Mouse (Mus musculus) small intestine, adult 2 months (tissue): ENCODE results near the gene Sez6l. TPM values are rescaled to one million over a fixed set of nuclear protein-coding genes. Genes with fewer than 3 reads are reported as not detected.
A peak's percentile ranks its signal among the peaks of the same experiment; 100 is the strongest.

Experiments used
- H3K27ac ChIP-seq: fragments of 200-500 bp; 2 replicates; pipeline ENCODE4 v1.5.1; 2012; ENCODE audit warnings: low read depth, low read length, control low read depth, inconsistent platforms; ENCODE audit not compliant: insufficient read depth
- H3K27me3 ChIP-seq: fragments of 200-500 bp; 2 replicates; pipeline ENCODE4 v1.6.1; 2012; ENCODE audit warnings: mild to moderate bottlenecking, moderate library complexity, low read length, inconsistent platforms; ENCODE audit not compliant: control insufficient read depth, insufficient read depth
- H3K36me3 ChIP-seq: fragments of 200-500 bp; 2 replicates; pipeline ENCODE4 v1.6.1; 2012; ENCODE audit warnings: mild to moderate bottlenecking, low read length, control low read depth, inconsistent platforms; ENCODE audit not compliant: control insufficient read depth, insufficient read depth
- H3K4me1 ChIP-seq: fragments of 200-500 bp; 2 replicates; pipeline ENCODE4 v1.6.1; 2012; ENCODE audit warnings: low read length, inconsistent platforms, mixed read lengths; ENCODE audit not compliant: control insufficient read depth, insufficient read depth, insufficient read length
- H3K4me3 ChIP-seq: fragments of 200-500 bp; 2 replicates; pipeline ENCODE4 v1.5.1; 2012; ENCODE audit warnings: low read depth, mild to moderate bottlenecking, control low read depth, inconsistent platforms, low read length, moderate library complexity
- CTCF ChIP-seq: fragments of 200-500 bp; IDR thresholded peaks from 2 replicates; pipeline ENCODE4 v1.5.1; 2012; ENCODE audit warnings: low read depth, mild to moderate bottlenecking, control low read depth, inconsistent platforms, low read length, moderate library complexity, mixed read lengths; ENCODE audit not compliant: insufficient replicate concordance, insufficient read length; ENCODE audit errors: extremely low read depth
- POLR2A ChIP-seq: fragments of 200-500 bp; IDR thresholded peaks from 2 replicates; pipeline ENCODE4 v1.6.1; 2012; ENCODE audit warnings: low read depth, mild to moderate bottlenecking, control low read depth, inconsistent platforms, low read length, moderate library complexity
- WGBS: fragments of 180-500 bp; shearing (Covaris S2); methylation state at CpG from one replicate; pipeline ENCODE4 v1.1.7; 2018; 5-methylcytosine and 5-hydroxymethylcytosine counted together
- polyA plus RNA-seq: library from polyadenylated mRNA; depleted of rRNA; stranded (reverse); fragments of >200 nt; gene quantifications from 2 replicates; pipeline ENCODE4 v1.2.3, GENCODE M21; 2012; rRNA removed

Sez6l gene
- 0.42 and 0.48 TPM in 2 replicates for polyA plus RNA-seq

DNA sequence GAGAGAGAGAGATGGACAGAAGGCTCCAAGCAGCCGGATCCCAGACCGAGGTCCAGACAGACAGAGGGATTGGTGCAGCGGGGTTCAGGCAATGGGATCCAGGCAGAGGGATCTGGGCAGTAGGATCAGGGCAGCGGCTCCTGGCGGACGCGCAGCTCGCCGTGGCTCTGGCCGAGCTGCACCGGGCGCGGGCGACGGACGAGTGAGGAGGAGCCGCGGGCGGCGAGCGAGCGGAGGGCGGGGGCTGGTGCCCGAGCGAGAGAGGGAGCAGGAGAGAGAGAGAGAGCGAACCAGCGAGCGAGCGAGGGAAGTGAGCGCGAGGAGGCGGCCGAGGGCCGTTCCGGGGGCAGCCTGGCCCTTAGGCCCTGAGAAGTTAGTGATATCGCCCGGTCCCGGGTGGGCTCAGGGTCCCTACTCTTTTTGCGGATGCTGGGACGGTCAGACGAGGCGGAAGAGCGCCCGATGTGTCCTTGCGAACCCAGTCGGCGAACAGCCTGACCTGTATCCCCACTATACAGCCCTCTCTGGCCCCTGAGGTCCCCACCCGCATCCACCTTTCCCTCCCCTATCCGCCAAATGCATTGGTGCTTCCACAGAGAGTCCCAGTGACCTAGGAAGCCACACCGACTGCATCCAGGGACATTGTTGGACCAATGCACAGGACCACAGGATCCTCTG lies at the start of gene Sez6l:
Gene Sez6l, minus strand, starts transcription at position 193 of the 678 bp plus-strand sequence.
- Histone ChIP-seq H3K36me3 (no peaks in the 10 kb centered on the region), H3K27me3 (peaks cover 28% of the 10 kb centered on the region), H3K27ac (no peak within 1 kb of the TSS), H3K4me3 (peak within 1 kb of the TSS; percentile 33), H3K4me1 (peaks cover 3% of the 10 kb centered on the region; the same call in 1 of the 2 replicates)
- 3% methylated on average over 49 of the region's 50 CpGs for WGBS
- TF ChIP-seq CTCF: no peak
- TF ChIP-seq POLR2A: no peak

DNA sequence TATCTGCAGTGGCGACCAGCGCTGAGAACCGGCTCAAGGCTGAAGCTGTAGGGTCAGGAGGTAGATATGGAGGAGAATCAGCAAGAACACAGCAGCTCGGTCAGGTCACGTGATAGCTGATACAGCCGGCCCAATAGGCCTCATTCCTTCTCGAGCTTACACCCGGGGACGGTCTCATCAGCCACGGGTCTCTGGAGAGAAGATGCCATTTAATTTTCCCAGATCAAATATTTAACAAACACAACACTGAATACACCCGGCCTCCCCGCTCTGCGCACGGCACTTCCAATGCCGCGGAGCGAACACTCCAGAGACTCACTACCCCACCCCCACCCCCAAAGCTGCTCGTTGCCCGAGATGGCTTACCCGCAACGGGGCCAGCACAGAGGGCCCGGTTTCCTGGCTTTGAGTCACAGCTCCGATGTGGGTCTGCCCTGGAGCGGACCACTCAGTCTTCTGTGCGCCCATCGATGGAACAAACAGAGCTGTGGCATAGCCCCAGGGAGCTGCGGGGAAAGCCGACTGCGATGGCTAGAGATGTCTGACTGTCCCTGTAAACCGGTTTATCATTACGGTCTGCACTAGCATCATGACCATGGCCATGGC lies 48.7 kb upstream of the Sez6l start:
- no peaks in the 10 kb centered on the region for H3K4me1 ChIP-seq
- no peaks in the 10 kb centered on the region for H3K27me3 ChIP-seq
- 33% methylated on average over 31 of the region's 31 CpGs for WGBS
- no peaks in the 10 kb centered on the region for H3K36me3 ChIP-seq
- H3K27ac ChIP-seq: no peak overlapping the region
- no peak overlapping the region for H3K4me3 ChIP-seq
- TF ChIP-seq POLR2A: no peak
- no peak for TF ChIP-seq CTCF

DNA sequence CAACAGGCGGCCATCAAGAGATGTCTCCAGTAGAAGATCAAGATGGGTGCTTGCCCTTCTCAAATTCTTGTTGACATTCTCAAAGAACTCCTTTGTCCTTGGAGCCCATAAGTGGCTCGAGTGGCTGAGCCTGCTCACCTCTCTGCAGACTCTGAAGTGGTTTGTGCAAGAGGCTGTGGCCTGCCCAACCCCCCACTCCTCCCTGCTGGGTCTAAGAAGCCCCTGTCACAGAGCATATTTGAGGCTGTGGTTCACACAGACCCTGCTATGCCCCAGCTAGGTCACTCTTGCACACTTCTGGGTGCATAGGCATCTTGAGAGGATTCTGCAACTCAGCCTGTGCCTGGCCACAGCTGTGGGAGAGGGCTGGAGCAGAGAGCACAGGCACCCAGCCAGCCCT lies 46.0 kb upstream of the Sez6l start:
- Histone ChIP-seq H3K27me3 (no peaks in the 10 kb centered on the region), H3K4me1 (no peaks in the 10 kb centered on the region), H3K36me3 (no peaks in the 10 kb centered on the region), H3K4me3 (no peak overlapping the region), H3K27ac (no peak overlapping the region)
- 51% methylated on average over 2 of the region's 2 CpGs for WGBS
- TF ChIP-seq POLR2A (no peak), CTCF (no peak)

DNA sequence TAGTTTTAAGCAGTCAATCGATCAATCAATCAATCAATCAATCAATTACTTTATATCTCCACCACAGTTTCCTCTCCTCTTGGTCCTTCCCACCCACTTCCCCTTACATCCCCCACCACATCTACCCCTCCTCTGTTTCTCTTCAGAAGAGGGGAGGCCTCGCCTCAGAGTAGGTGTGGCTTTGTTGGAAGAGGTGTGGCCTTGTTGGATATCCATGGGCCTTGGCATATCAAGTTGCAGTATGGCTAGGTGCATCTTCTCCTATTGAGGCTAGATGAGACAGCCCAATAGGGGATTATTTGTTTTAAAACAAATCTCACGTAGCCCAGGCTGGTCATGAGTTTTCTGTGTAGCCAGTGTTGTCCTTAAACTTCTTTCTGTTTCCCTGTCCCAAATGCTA lies 43.3 kb upstream of the Sez6l start:
- Histone ChIP-seq H3K36me3 (no peaks in the 10 kb centered on the region), H3K4me3 (no peak overlapping the region), H3K27me3 (no peaks in the 10 kb centered on the region), H3K27ac (no peak overlapping the region), H3K4me1 (no peaks in the 10 kb centered on the region)
- TF ChIP-seq POLR2A: no peak
- no peak for TF ChIP-seq CTCF
- WGBS: 59% methylated on average over 3 of the region's 3 CpGs

DNA sequence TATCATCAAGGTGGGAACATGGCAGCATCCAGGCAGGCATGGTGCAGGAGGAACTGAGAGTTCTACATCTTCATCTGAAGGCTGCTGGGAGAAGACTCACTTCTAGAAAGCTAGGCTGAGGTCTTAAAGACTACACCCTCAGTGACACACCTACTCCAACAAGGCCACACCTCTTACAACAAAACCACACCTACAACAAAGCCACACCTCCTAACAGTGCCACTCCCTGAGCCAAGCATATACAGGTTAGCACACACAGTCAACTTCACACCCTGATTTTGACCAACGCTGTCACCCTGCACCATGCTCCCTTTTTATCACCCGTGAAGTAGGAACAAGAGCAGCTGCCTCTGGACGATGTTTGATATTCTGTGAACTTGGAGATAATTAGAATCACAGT lies 42.4 kb upstream of the Sez6l start:
- Histone ChIP-seq H3K4me1 (no peaks in the 10 kb centered on the region), H3K27me3 (no peaks in the 10 kb centered on the region), H3K4me3 (no peak overlapping the region), H3K36me3 (no peaks in the 10 kb centered on the region), H3K27ac (no peak overlapping the region)
- 27% methylated on average over 3 of the region's 3 CpGs for WGBS
- TF ChIP-seq CTCF: no peak
- no peak for TF ChIP-seq POLR2A

DNA sequence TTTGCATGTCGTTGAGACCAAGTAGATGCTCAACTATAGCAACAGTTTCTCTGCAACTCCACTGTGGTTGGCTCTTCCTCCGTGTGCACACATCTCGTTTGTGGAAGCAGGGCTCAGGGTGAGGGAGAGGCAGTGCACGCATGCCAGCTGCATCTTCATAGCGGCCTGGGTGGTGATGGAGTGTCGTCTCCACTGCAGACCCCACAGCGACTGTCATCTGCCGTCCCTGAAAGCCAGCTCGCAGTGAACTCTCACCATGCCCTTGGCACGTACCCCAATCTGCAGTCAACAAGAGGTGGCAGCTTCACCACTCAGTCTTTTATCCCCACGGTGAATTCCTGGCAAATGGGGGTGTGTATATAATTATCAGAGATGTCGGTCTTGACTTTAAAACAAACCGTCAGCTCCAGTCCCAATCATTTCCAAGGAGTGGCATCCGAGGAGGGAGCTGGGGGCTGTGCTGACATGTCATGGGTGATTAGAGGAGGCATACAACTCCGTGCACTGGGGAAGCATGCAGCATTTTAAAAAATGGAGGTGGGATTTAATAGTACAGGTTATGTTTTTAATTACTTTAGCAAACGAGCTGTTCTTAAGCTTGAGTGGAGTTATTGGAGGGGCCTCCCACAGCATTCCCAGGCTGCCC lies 40.7 kb upstream of the Sez6l start:
- no peak overlapping the region for H3K27ac ChIP-seq
- TF ChIP-seq CTCF (no peak), POLR2A (no peak)
- WGBS: 74% methylated on average over 16 of the region's 16 CpGs
- H3K36me3 ChIP-seq: no peaks in the 10 kb centered on the region
- no peaks in the 10 kb centered on the region for H3K4me1 ChIP-seq
- no peaks in the 10 kb centered on the region for H3K27me3 ChIP-seq
- H3K4me3 ChIP-seq: no peak overlapping the region

DNA sequence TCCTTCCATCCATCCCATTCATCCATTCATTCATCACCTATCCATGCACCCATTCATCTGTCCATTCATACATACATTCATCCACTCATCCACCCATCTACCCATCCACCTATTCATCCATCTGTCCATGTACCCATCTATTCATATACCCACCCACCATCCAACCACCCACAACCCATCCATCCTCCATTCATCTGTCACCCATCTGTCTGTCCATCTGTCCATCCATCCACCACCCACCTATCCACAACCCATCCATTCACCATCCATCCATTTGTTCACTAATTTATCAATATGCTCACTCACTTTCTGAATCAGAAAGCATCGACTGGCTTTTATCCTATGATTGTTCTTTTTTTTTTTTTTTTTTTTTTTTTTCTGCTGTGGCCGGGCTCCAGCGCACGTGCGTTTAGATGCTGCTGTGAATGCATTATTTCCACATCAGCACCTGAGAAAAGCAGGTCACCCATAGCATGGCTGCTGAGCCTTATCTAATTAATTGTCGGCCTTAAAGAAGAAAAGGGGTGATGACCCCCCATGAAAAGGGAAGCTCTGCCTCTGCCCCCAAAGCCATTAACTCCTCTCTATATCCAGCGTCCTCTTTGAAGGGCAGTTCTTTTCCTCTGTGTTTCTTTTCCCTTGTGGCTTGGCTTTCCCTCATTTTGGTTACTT lies 39.1 kb upstream of the Sez6l start:
- H3K4me3 ChIP-seq: no peak overlapping the region
- H3K36me3 ChIP-seq: no peaks in the 10 kb centered on the region
- no peak for TF ChIP-seq CTCF
- TF ChIP-seq POLR2A: no peak
- no peak overlapping the region for H3K27ac ChIP-seq
- no peaks in the 10 kb centered on the region for H3K27me3 ChIP-seq
- H3K4me1 ChIP-seq: no peaks in the 10 kb centered on the region
- WGBS: 79% methylated on average over 7 of the region's 7 CpGs
